ENCODE assay signal across 11 mouse cellular contexts in genomic region chr8:72334144-72334641, GRCm38 (mm10).
"Had no signal": no experiment of that assay in that cellular context is flagged by ENCODE, and none has a peak within 500 bp of the region (broad histone marks: within the 10 kb centered on the region; RNA-seq: fewer than 3 reads in every experiment).

No protein-coding gene starts in this region.

- H3K9me3 ChIP-seq: limb, embryonic 13.5 days; midbrain, embryonic 13.5 days; stomach, embryonic 15.5 days had no signal

- H3K27ac ChIP-seq: kidney, postnatal 0 days; limb, embryonic 13.5 days; liver, embryonic 14.5 days; midbrain, embryonic 13.5 days; stomach, embryonic 15.5 days had no signal

- H3K27me3 ChIP-seq: limb, embryonic 13.5 days; midbrain, embryonic 13.5 days; stomach, embryonic 15.5 days had no signal

- DNase-seq: kidney, adult 9 months; lung, adult 18-20 months; lung, postnatal 36 days; right cerebral cortex, postnatal 14 days; thymus, adult 2 months; thymus, postnatal 36 days had no signal

- H3K9ac ChIP-seq: limb, embryonic 13.5 days; liver, embryonic 14.5 days; midbrain, embryonic 13.5 days; stomach, embryonic 15.5 days had no signal

- H3K4me1 ChIP-seq: limb, embryonic 13.5 days; midbrain, embryonic 13.5 days; stomach, embryonic 15.5 days had no signal

- H3K4me3 ChIP-seq: limb, embryonic 13.5 days; midbrain, embryonic 13.5 days; stomach, embryonic 15.5 days had no signal
